ENCODE assay signal across 9 mouse cellular contexts in the genomic region with DNA sequence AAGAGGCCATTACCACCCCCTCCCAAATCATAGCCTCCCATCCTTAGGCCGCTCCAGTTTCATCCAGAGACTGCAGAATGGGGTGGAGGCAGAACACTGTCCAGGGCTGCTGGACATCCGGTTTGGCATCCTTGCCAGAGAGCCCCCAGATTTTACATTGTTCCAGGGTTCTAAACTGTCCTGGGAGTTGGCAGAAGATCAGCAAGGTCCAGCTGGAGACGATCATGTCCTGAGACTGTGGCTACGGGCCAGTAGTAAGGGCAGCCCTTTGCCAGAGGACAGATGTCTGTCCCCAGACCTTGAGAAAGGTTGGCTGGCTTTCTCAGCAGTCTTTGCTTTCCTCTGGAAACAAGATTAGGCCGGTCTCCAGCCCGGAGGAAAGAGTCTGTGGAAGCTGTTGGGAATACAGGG. TPM values are rescaled to one million over a fixed set of nuclear protein-coding genes. Genes with fewer than 3 reads are reported as not detected.
DNase-seq lines count a peak whose midpoint lies in the region; ATAC-seq and TF ChIP-seq lines count a peak whose summit lies in the region.
"Had no signal": no experiment of that assay in that cellular context is flagged by ENCODE, and none has a peak within 500 bp of the region (broad histone marks: within the 10 kb centered on the region; RNA-seq: fewer than 3 reads in every experiment).

No protein-coding gene starts in this region.

- peak; percentile 28; the same call in 1 of the 2 replicates for ATAC-seq in midbrain, postnatal 0 days (ENCODE audit: low FRiP score)
- no peak for ATAC-seq in midbrain, embryonic 13.5 days
- no peak for ATAC-seq in granulocyte monocyte progenitor cell, adult 5-6 weeks (replicated peaks; ENCODE audit: poor library complexity, severe bottlenecking)

- no peak overlapping the region for H3K4me2 ChIP-seq in midbrain, postnatal 0 days (ENCODE audit: low read depth, low read length, poor library complexity, severe bottlenecking)
- H3K4me2 ChIP-seq in midbrain, embryonic 13.5 days (replicated peaks), result no peak overlapping the region

- H3K79me2 ChIP-seq in heart, adult 2 months (replicated peaks; ENCODE audit: control insufficient read depth, insufficient read depth, low read length), result no peaks in the 10 kb centered on the region; the same call in 1 of the 2 replicates

- H3K4me3 ChIP-seq in midbrain, postnatal 0 days (ENCODE audit: low read depth, low read length), result no peak overlapping the region
- H3K4me3 ChIP-seq in midbrain, embryonic 13.5 days (replicated peaks), result no peak overlapping the region
- H3K4me3 ChIP-seq in heart, adult 2 months, result peak overlapping the region; percentile 62

- H3K27me3 ChIP-seq in midbrain, postnatal 0 days (ENCODE audit: insufficient read depth, low read length), result no peaks in the 10 kb centered on the region
- H3K27me3 ChIP-seq in midbrain, embryonic 13.5 days, result no peaks in the 10 kb centered on the region
- H3K27me3 ChIP-seq in heart, adult 2 months (ENCODE audit: control insufficient read depth, insufficient read depth, low read length), result no peaks in the 10 kb centered on the region

- no peak overlapping the region for H3K27ac ChIP-seq in midbrain, postnatal 0 days (ENCODE audit: low read depth, low read length)
- no peak overlapping the region for H3K27ac ChIP-seq in midbrain, embryonic 13.5 days
- peak overlapping the region; percentile 84 for H3K27ac ChIP-seq in heart, adult 2 months

- intact Hi-C loops in heart, adult 2 months (cut with DNase I), result loop anchor here (1.0 to 10.0 kb wide), 2 partner anchors 115 to 380 kb away; a partner anchor contains a TSS

- TF ChIP-seq EP300 in heart, adult 2 months (IDR thresholded peaks at IDR 0.05; ENCODE audit: insufficient read depth, low read depth, low read length), result peak; percentile 83

- no peaks in the 10 kb centered on the region for H3K9me3 ChIP-seq in midbrain, postnatal 0 days (ENCODE audit: low read length)
- no peaks in the 10 kb centered on the region for H3K9me3 ChIP-seq in midbrain, embryonic 13.5 days

- H3K9ac ChIP-seq in midbrain, postnatal 0 days (replicated peaks; ENCODE audit: low read length, poor library complexity, severe bottlenecking), result no peak overlapping the region
- no peak overlapping the region for H3K9ac ChIP-seq in midbrain, embryonic 13.5 days (replicated peaks)
- no peak overlapping the region for H3K9ac ChIP-seq in heart, adult 2 months (ENCODE audit: low read depth, low read length)

- DNase-seq in midbrain, postnatal 0 days (ENCODE audit: low spot score), result peak; percentile 66
- peak; percentile 88 to 93 for DNase-seq in heart, adult 2 months
- DNase-seq in kidney, adult 18-20 months, result peak; percentile 81
- DNase-seq in lung, postnatal 36 days, result peak; percentile 91
- DNase-seq in cerebellum, adult 18-20 months, result no peak
- DNase-seq in cerebellum, adult 11-12 months, result no peak

- TF ChIP-seq CTCF in midbrain, postnatal 0 days (IDR thresholded peaks at IDR 0.05), result no peak
- TF ChIP-seq CTCF in heart, adult 2 months (IDR thresholded peaks at IDR 0.05), result no peak

- H3K4me1 ChIP-seq in midbrain, postnatal 0 days (ENCODE audit: insufficient read depth, low read length), result 0 out of 2 replicates have a peak, but pooled peaks cover 3% of the 10 kb centered on the region
- H3K4me1 ChIP-seq in midbrain, embryonic 13.5 days (replicated peaks), result peaks cover 11% of the 10 kb centered on the region
- peaks cover 15% of the 10 kb centered on the region for H3K4me1 ChIP-seq in heart, adult 2 months (ENCODE audit: control insufficient read depth, insufficient read depth, low read length)

- H3K36me3 ChIP-seq in midbrain, postnatal 0 days (ENCODE audit: insufficient read depth, low read length), result no peaks in the 10 kb centered on the region
- H3K36me3 ChIP-seq in midbrain, embryonic 13.5 days, result no peaks in the 10 kb centered on the region
- peaks cover 9% of the 10 kb centered on the region for H3K36me3 ChIP-seq in heart, adult 2 months (ENCODE audit: control insufficient read depth, insufficient read depth, low read length)
- H3K36me3 ChIP-seq: G1E had no signal

- 70% methylated on average over 6 of the region's 6 CpGs for WGBS in midbrain, postnatal 0 days
- 88% methylated on average over 6 of the region's 6 CpGs for WGBS in midbrain, embryonic 13.5 days
- WGBS in heart, adult 2 months, result 25% methylated on average over 6 of the region's 6 CpGs

- TF ChIP-seq POLR2A in heart, adult 2 months (IDR thresholded peaks at IDR 0.05; ENCODE audit: insufficient read depth, low read depth, low read length), result peak; percentile 38; the same call in 1 of the 2 replicates

RNA-seq across cellular contexts. Expression of a gene that starts 2.6 kb away (rescaled TPM):
- 26.9 and 42.1 TPM in 2 replicates for total RNA-seq in midbrain, postnatal 0 days (2014; rRNA removed)
- 5.6 and 5.7 TPM in 2 replicates for polyA plus RNA-seq in midbrain, postnatal 0 days (2015; fragmentation: Nextera tagmentation; extraction: Ambion mirVana)
- 6.7 and 9.2 TPM in 2 replicates for polyA plus RNA-seq in midbrain, embryonic 13.5 days (2015; fragmentation: Nextera tagmentation; extraction: Ambion mirVana)
- 10 to 100 TPM; 33.5 to 49.0 TPM for total RNA-seq in heart, adult 2 months (2021)
- polyA plus RNA-seq in heart, adult 2 months (2012; rRNA removed), result 52.4 and 125 TPM in 2 replicates
- total RNA-seq in granulocyte monocyte progenitor cell, adult 5-6 weeks (2014; fragmentation: Nextera tagmentation), result not detected in 2 replicates
- total RNA-seq in granulocyte monocyte progenitor cell, adult 5-6 weeks (2017), result not detected in 2 replicates
- polyA plus RNA-seq: G1E had no signal

RNA-seq across cellular contexts. Expression of a gene that starts 54.7 kb away (rescaled TPM):
- not detected in 2 replicates for total RNA-seq in midbrain, postnatal 0 days (2014; rRNA removed)
- not detected in 2 replicates for polyA plus RNA-seq in midbrain, postnatal 0 days (2015; fragmentation: Nextera tagmentation; extraction: Ambion mirVana)
- polyA plus RNA-seq in midbrain, embryonic 13.5 days (2015; fragmentation: Nextera tagmentation; extraction: Ambion mirVana), result not detected in 2 replicates
- total RNA-seq in heart, adult 2 months (2021), result not detected
- 0.12 TPM in 1 of 2 replicates, not detected in the other for polyA plus RNA-seq in heart, adult 2 months (2012; rRNA removed)
- not detected in 2 replicates for total RNA-seq in granulocyte monocyte progenitor cell, adult 5-6 weeks (2014; fragmentation: Nextera tagmentation)
- total RNA-seq in granulocyte monocyte progenitor cell, adult 5-6 weeks (2017), result not detected in 2 replicates
- total RNA-seq: G1E had no signal
- polyA plus RNA-seq: G1E had no signal

Comparison
In these comparisons a context has a peak if more than half of its experiments do, and no peak if none do; other contexts are left out.
1. DNase-seq: peak in midbrain, postnatal 0 days (single experiment), heart, adult 2 months (2 of 2), kidney, adult 18-20 months (single experiment) and lung, postnatal 36 days (single experiment); none in cerebellum, adult 18-20 months (0 of 2) and cerebellum, adult 11-12 months (single experiment).
2. RNA of a gene that starts 2.6 kb away (total RNA-seq): 33.5 to 49.0 TPM in heart, adult 2 months and 26.9 to 42.1 TPM in midbrain, postnatal 0 days; not detected in granulocyte monocyte progenitor cell, adult 5-6 weeks; every median in the first group is over 10 times any median in the second.